Mouse (Mus musculus) embryonic fibroblast, embryonic 13.5 days (primary cell): ENCODE measurements around the gene 4933402E13Rik. TPM values are rescaled to one million over a fixed set of nuclear protein-coding genes. Genes with fewer than 3 reads are reported as not detected.

Experiments
- H3K27ac ChIP-seq: 2 replicates; pipeline ENCODE4 v1.5.1; 2012; ENCODE audit warnings: low read length, control low read depth, inconsistent platforms; ENCODE audit not compliant: insufficient read depth
- H3K4me1 ChIP-seq: 2 replicates; pipeline ENCODE4 v1.6.1; 2011; ENCODE audit warnings: low read length; ENCODE audit not compliant: control insufficient read depth, insufficient read depth
- H3K4me3 ChIP-seq: 2 replicates; pipeline ENCODE4 v1.5.1; 2011; ENCODE audit warnings: mild to moderate bottlenecking, control low read depth, low read length; ENCODE audit not compliant: insufficient read depth
- CTCF ChIP-seq: IDR thresholded peaks from 2 replicates; pipeline ENCODE4 v1.5.1; 2011; ENCODE audit warnings: mild to moderate bottlenecking, control low read depth, low read length, moderate library complexity, borderline replicate concordance; ENCODE audit not compliant: insufficient read depth
- POLR2A ChIP-seq: IDR thresholded peaks from 2 replicates; pipeline ENCODE4 v1.6.1; 2011; ENCODE audit warnings: low read depth, mild to moderate bottlenecking, control low read depth, low read length, moderate library complexity
- polyA plus RNA-seq: library from polyadenylated mRNA; stranded (reverse); fragments of >200 nt; gene quantifications from 2 replicates; pipeline ENCODE4 v1.2.4, GENCODE M21; 2011; ENCODE audit warnings: low read depth; ENCODE audit not compliant: missing spikeins, insufficient read length

Gene 4933402E13Rik
- polyA plus RNA-seq: not detected in 2 replicates

DNA sequence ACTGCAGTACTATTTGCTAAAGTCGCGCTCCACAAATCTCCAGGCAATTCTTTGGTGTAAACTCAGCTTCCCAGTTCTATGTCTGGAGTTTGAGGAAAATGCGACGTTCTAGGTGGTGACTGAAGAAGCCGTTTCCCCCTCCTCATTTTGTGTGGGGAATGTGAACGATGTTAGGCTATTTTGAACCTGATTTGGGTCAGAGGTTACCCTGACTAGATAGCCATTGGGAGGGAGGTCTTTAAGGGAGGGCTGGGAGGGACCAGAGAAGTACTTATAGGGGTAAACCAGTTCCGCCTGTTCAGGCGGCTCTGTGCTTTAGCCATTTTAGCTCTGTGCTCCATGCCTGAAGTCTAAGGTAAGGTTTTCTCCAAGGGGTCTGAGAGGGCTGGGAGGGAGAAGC lies at the start of gene 4933402E13Rik:
TSS of gene 4933402E13Rik (plus strand) at position 301 of the 400 bp plus-strand sequence.
- no peak within 1 kb of the TSS for H3K27ac ChIP-seq
- TF ChIP-seq CTCF (no peak), POLR2A (no peak)
- H3K4me3 ChIP-seq: no peak within 1 kb of the TSS
- no peaks in the 10 kb centered on the region for H3K4me1 ChIP-seq

Other genes with a start within 250 kb of the 4933402E13Rik start
- gene 4931400O07Rik, start 184.5 kb downstream of the 4933402E13Rik start, polyA plus RNA-seq: not detected in 2 replicates